ENCODE assay signal across 8 mouse cellular contexts in genomic region chr11:94242760-94243421, GRCm38 (mm10). TPM values are rescaled to one million over a fixed set of nuclear protein-coding genes. Genes with fewer than 3 reads are reported as not detected.
DNase-seq lines count a peak whose midpoint lies in the region; ATAC-seq lines count a peak whose summit lies in the region.

No protein-coding gene starts in this region.

- 3% methylated on average over 29 of the region's 29 CpGs for WGBS in heart, embryonic 14.5 days
- WGBS in limb, embryonic 12.5 days = under 1% methylated on average over 29 of the region's 29 CpGs
- 4% methylated on average over 29 of the region's 29 CpGs for WGBS in midbrain, embryonic 16.5 days

- DNase-seq in heart, adult 11 months = peak; percentile 88
- DNase-seq in heart, postnatal 25 days (ENCODE audit: low spot score) = no peak
- peak; percentile 45 for DNase-seq in embryo, embryonic 10 days (ENCODE audit: low spot score)
- no peak for DNase-seq in right cerebral cortex, postnatal 10 days (ENCODE audit: low spot score in 2 of 2)
- DNase-seq in urinary bladder, postnatal 10 days (ENCODE audit: low spot score) = no peak

- 0 out of 4 replicates have a peak overlapping the region, but pooled peaks of 1 of the 2 experiments have one; percentile 25 for H3K27ac ChIP-seq in heart, embryonic 14.5 days (replicated peaks in 1 of 2; ENCODE audit: control insufficient read depth in 1 of 2, insufficient read depth in 1 of 2, low read depth in 2 of 2, low read length in 2 of 2)
- H3K27ac ChIP-seq in limb, embryonic 12.5 days = peak overlapping the region; percentile 99
- H3K27ac ChIP-seq in midbrain, embryonic 16.5 days (ENCODE audit: low read length) = 0 out of 2 replicates have a peak overlapping the region, but pooled peaks have one; percentile 22

- peak overlapping the region; percentile 64 for H3K4me2 ChIP-seq in heart, embryonic 14.5 days (ENCODE audit: low read length)
- H3K4me2 ChIP-seq in limb, embryonic 12.5 days = peak overlapping the region; percentile 59
- peak overlapping the region; percentile 42 for H3K4me2 ChIP-seq in midbrain, embryonic 16.5 days (ENCODE audit: low read length)

- H3K4me1 ChIP-seq in heart, embryonic 14.5 days (ENCODE audit: control insufficient read depth in 2 of 2, insufficient read depth in 2 of 2, low read length in 2 of 2) = peaks cover 25 to 28% of the 10 kb centered on the region in 2 experiments
- H3K4me1 ChIP-seq in limb, embryonic 12.5 days (replicated peaks) = peaks cover 81% of the 10 kb centered on the region
- peaks cover 14% of the 10 kb centered on the region; the same call in 1 of the 2 replicates for H3K4me1 ChIP-seq in midbrain, embryonic 16.5 days (ENCODE audit: control insufficient read depth, insufficient read depth, low read length)

- no peaks in the 10 kb centered on the region for H3K27me3 ChIP-seq in heart, embryonic 14.5 days (ENCODE audit: control insufficient read depth, insufficient read depth, low read length)
- no peaks in the 10 kb centered on the region for H3K27me3 ChIP-seq in limb, embryonic 12.5 days
- no peaks in the 10 kb centered on the region for H3K27me3 ChIP-seq in midbrain, embryonic 16.5 days (ENCODE audit: control insufficient read depth, insufficient read depth, low read depth, low read length)

- H3K9me3 ChIP-seq in heart, embryonic 14.5 days (ENCODE audit: control insufficient read depth, low read length) = no peaks in the 10 kb centered on the region
- H3K9me3 ChIP-seq in limb, embryonic 12.5 days = no peaks in the 10 kb centered on the region
- no peaks in the 10 kb centered on the region for H3K9me3 ChIP-seq in midbrain, embryonic 16.5 days (replicated peaks; ENCODE audit: control insufficient read depth, low read length, poor library complexity, severe bottlenecking)

- intact Hi-C loops in heart, postnatal 25 days (cut with DNase I) = no loop called here

- peak overlapping the region; percentile 34 for H3K4me3 ChIP-seq in heart, embryonic 14.5 days (ENCODE audit: control insufficient read depth in 1 of 2, insufficient read depth in 1 of 2, low read depth in 1 of 2, low read length in 2 of 2)
- peak overlapping the region; percentile 30 for H3K4me3 ChIP-seq in limb, embryonic 12.5 days (replicated peaks)
- peak overlapping the region; percentile 2; the same call in 1 of the 2 replicates for H3K4me3 ChIP-seq in midbrain, embryonic 16.5 days (ENCODE audit: low read depth, low read length)

- peak overlapping the region; percentile 63 for H3K9ac ChIP-seq in heart, embryonic 14.5 days (ENCODE audit: low read length)
- H3K9ac ChIP-seq in limb, embryonic 12.5 days (replicated peaks) = peak overlapping the region; percentile 42; the same call in 1 of the 2 replicates
- peak overlapping the region; percentile 38 for H3K9ac ChIP-seq in midbrain, embryonic 16.5 days (ENCODE audit: low read depth, low read length)

- no peaks in the 10 kb centered on the region for H3K36me3 ChIP-seq in heart, embryonic 14.5 days (ENCODE audit: control insufficient read depth, insufficient read depth, low read length)
- H3K36me3 ChIP-seq in limb, embryonic 12.5 days = peaks cover 10% of the 10 kb centered on the region
- no peaks in the 10 kb centered on the region for H3K36me3 ChIP-seq in midbrain, embryonic 16.5 days (ENCODE audit: control insufficient read depth, insufficient read depth, low read length)

- peak; percentile 51; the same call in 1 of the 2 replicates for ATAC-seq in heart, embryonic 14.5 days (ENCODE audit: insufficient number of reproducible peaks, insufficient read depth, low FRiP score, low read depth)
- ATAC-seq in limb, embryonic 12.5 days (ENCODE audit: insufficient number of reproducible peaks, insufficient read depth, low FRiP score, low TSS enrichment, low read depth) = peak; percentile 44
- ATAC-seq in midbrain, embryonic 16.5 days = 0 out of 2 replicates have a peak, but pooled peaks have one; percentile 41

RNA-seq across cellular contexts. Expression of gene Wfikkn2, which starts 2.9 kb away (rescaled TPM):
- total RNA-seq in heart, postnatal 25 days (2021) = 1 to 10 TPM; 2.3 to 3.1 TPM
- 1.3 and 1.6 TPM in 2 replicates for polyA plus RNA-seq in heart, embryonic 14.5 days (2014; fragmentation: Nextera tagmentation; extraction: Ambion mirVana)
- 20.6 and 22.6 TPM in 2 replicates for polyA plus RNA-seq in limb, embryonic 12.5 days (2016; fragmentation: Nextera tagmentation; extraction: Ambion mirVana)
- polyA plus RNA-seq in midbrain, embryonic 16.5 days (2015; fragmentation: Nextera tagmentation; extraction: Ambion mirVana) = 4.1 and 5.0 TPM in 2 replicates

RNA-seq across cellular contexts. Expression of gene Tob1, which starts 31.6 kb away (rescaled TPM):
- 10 to 100 TPM; 57.2 to 60.6 TPM for total RNA-seq in heart, postnatal 25 days (2021)
- polyA plus RNA-seq in heart, embryonic 14.5 days (2014; fragmentation: Nextera tagmentation; extraction: Ambion mirVana) = 38.2 and 40.9 TPM in 2 replicates
- 36.8 and 37.1 TPM in 2 replicates for polyA plus RNA-seq in limb, embryonic 12.5 days (2016; fragmentation: Nextera tagmentation; extraction: Ambion mirVana)
- polyA plus RNA-seq in midbrain, embryonic 16.5 days (2015; fragmentation: Nextera tagmentation; extraction: Ambion mirVana) = 28.1 and 28.6 TPM in 2 replicates

RNA-seq across cellular contexts. Expression of gene Gm21885, which starts 38.8 kb away (rescaled TPM):
- total RNA-seq in heart, postnatal 25 days (2021) = not detected
- 0.36 and 1.1 TPM in 2 replicates for polyA plus RNA-seq in heart, embryonic 14.5 days (2014; fragmentation: Nextera tagmentation; extraction: Ambion mirVana)
- polyA plus RNA-seq in limb, embryonic 12.5 days (2016; fragmentation: Nextera tagmentation; extraction: Ambion mirVana) = not detected in 2 replicates
- 0.95 TPM in 1 of 2 replicates, not detected in the other for polyA plus RNA-seq in midbrain, embryonic 16.5 days (2015; fragmentation: Nextera tagmentation; extraction: Ambion mirVana)

Comparison
In these comparisons a context has a peak if more than half of its experiments do, and no peak if none do; other contexts are left out.
1. DNase-seq: peak in heart, adult 11 months (single experiment) and embryo, embryonic 10 days (single experiment); none in heart, postnatal 25 days (single experiment), right cerebral cortex, postnatal 10 days (0 of 2) and urinary bladder, postnatal 10 days (single experiment).
2. Peak in every context shown above with its lines, with median percentiles within 50 percentile points of each other: ATAC-seq, H3K4me2 ChIP-seq, H3K4me3 ChIP-seq and H3K9ac ChIP-seq.